Mouse (Mus musculus): ENCODE data around the gene Fbxo40. TPM values are rescaled to one million over a fixed set of nuclear protein-coding genes. Genes with fewer than 3 reads are reported as not detected.

Gene Fbxo40
- polyA plus RNA-seq, 1 experiment, result not detected

- 87% methylated on average over 6 of the region's 6 CpGs for WGBS
- Histone ChIP-seq H3K27me3 (ENCODE audit: control insufficient read depth, insufficient read depth, low read length) (no peaks in the 10 kb centered on the region), H3K27ac (ENCODE audit: insufficient read depth, low read depth, low read length) (no peak overlapping the region)
Observed at GRCm38 (mm10) chr16:36921980-36922379, 68.3 kb downstream of the Fbxo40 start.

DNA sequence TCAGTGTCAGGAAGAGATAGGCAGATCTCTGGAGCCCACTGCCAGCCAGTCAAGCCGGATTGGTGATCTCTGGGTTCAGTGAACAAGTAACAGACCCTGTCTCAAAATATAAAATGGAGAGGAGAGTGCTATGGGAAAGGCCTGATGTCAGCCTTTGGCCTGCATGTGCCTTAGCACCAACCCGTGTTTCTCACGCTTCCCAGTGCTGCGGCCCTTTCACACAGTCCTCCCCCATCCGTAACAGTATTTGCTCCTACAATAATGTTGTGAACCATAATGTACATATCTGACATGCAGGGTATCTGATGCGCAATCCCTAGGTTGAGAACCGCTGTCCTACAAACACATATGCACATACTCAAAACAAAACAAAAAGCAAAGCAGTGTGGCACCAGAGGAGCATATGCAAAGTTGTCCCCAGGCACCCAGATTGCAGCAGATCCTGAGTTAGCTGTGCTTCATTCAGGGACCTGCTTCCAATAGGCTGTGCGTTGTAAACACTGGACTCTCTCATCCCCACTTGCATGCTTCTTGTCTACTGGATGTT is 69.1 kb downstream of the Fbxo40 start:
- WGBS, result 93% methylated on average over 8 of the region's 8 CpGs
- Histone ChIP-seq H3K4me1 (ENCODE audit: control insufficient read depth, insufficient read depth, insufficient read length, low read length) (no peaks in the 10 kb centered on the region), H3K27ac (ENCODE audit: insufficient read depth, low read depth, low read length) (no peak overlapping the region), H3K27me3 (ENCODE audit: control insufficient read depth, insufficient read depth, low read length) (no peaks in the 10 kb centered on the region), H3K4me3 (ENCODE audit: low read depth, low read length) (no peak overlapping the region), H3K36me3 (ENCODE audit: control insufficient read depth, insufficient read depth, low read length) (peaks cover 66% of the 10 kb centered on the region)
- TF ChIP-seq CTCF (IDR thresholded peaks at IDR 0.05; ENCODE audit: extremely low read depth, insufficient read length, insufficient replicate concordance, low read depth, low read length), result no peak
- TF ChIP-seq POLR2A (IDR thresholded peaks at IDR 0.05; ENCODE audit: low read depth, low read length), result no peak

More at GRCm38 (mm10) chr16:36921980-36922379, 68.3 kb downstream of the Fbxo40 start:
- TF ChIP-seq POLR2A (IDR thresholded peaks at IDR 0.05; ENCODE audit: low read depth, low read length) (no peak), CTCF (IDR thresholded peaks at IDR 0.05; ENCODE audit: extremely low read depth, insufficient read length, insufficient replicate concordance, low read depth, low read length) (no peak)
- no peak overlapping the region for H3K4me3 ChIP-seq (ENCODE audit: low read depth, low read length)
- no peaks in the 10 kb centered on the region for H3K4me1 ChIP-seq (ENCODE audit: control insufficient read depth, insufficient read depth, insufficient read length, low read length)
- peaks cover 67% of the 10 kb centered on the region for H3K36me3 ChIP-seq (ENCODE audit: control insufficient read depth, insufficient read depth, low read length)

DNA sequence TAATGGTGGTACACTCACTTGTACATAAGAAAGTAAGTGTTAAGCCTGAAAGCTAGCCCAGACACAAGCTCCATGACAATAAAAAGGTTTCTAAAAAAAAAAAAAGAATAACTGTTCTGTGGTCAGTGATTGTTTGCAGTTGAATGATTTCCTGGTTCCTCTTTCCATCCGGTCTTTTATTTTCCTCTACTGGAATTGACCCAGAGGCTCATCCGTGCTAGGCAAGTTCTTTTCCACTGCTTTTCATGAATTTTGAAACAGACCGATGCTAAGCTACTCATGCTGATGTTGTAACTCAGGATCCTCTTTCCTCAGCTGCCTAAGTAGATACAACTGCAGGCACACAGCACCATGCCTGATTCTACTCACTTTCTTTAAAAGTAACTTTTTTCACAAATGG is 69.9 kb downstream of the Fbxo40 start:
- peaks cover 67% of the 10 kb centered on the region for H3K36me3 ChIP-seq (ENCODE audit: control insufficient read depth, insufficient read depth, low read length)
- 68% methylated on average over 3 of the region's 3 CpGs for WGBS
- H3K27me3 ChIP-seq (ENCODE audit: control insufficient read depth, insufficient read depth, low read length), result no peaks in the 10 kb centered on the region
- H3K27ac ChIP-seq (ENCODE audit: insufficient read depth, low read depth, low read length), result no peak overlapping the region
- H3K4me3 ChIP-seq (ENCODE audit: low read depth, low read length), result no peak overlapping the region
- H3K4me1 ChIP-seq (ENCODE audit: control insufficient read depth, insufficient read depth, insufficient read length, low read length), result no peaks in the 10 kb centered on the region
- TF ChIP-seq POLR2A (IDR thresholded peaks at IDR 0.05; ENCODE audit: low read depth, low read length) (no peak), CTCF (IDR thresholded peaks at IDR 0.05; ENCODE audit: extremely low read depth, insufficient read length, insufficient replicate concordance, low read depth, low read length) (no peak)

GRCm38 (mm10) chr16:36918505-36918904 is 71.8 kb downstream of the Fbxo40 start:
- no peaks in the 10 kb centered on the region for H3K4me1 ChIP-seq (ENCODE audit: control insufficient read depth, insufficient read depth, insufficient read length, low read length)
- TF ChIP-seq POLR2A (IDR thresholded peaks at IDR 0.05; ENCODE audit: low read depth, low read length) (no peak), CTCF (IDR thresholded peaks at IDR 0.05; ENCODE audit: extremely low read depth, insufficient read length, insufficient replicate concordance, low read depth, low read length) (no peak)
- H3K27ac ChIP-seq (ENCODE audit: insufficient read depth, low read depth, low read length), result no peak overlapping the region
- H3K36me3 ChIP-seq (ENCODE audit: control insufficient read depth, insufficient read depth, low read length), result peaks cover 74% of the 10 kb centered on the region
- no peaks in the 10 kb centered on the region for H3K27me3 ChIP-seq (ENCODE audit: control insufficient read depth, insufficient read depth, low read length)
- 90% methylated on average over 10 of the region's 10 CpGs for WGBS
- H3K4me3 ChIP-seq (ENCODE audit: low read depth, low read length), result no peak overlapping the region

DNA sequence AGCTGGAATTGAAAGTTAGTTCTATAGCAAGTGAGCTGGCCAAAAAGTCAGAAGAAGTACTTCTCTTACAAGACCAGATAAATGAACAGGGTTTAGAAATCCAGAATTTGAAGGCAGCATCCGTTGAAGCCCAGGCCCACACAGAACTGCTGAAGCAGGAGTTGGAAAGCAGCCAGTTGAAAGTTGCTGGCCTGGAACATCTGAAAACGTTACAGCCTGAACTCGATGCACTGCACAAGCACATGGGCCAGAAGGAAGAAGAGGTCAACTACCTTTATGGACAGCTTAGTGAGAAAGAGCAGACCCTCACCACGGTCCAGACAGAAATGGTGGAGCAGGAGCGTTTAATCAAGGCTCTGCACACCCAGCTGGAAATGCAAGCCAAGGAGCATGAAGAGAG is 76.1 kb downstream of the Fbxo40 start:
- 72% methylated on average over 5 of the region's 5 CpGs for WGBS
- no peaks in the 10 kb centered on the region for H3K27me3 ChIP-seq (ENCODE audit: control insufficient read depth, insufficient read depth, low read length)
- no peak overlapping the region for H3K27ac ChIP-seq (ENCODE audit: insufficient read depth, low read depth, low read length)
- no peak overlapping the region for H3K4me3 ChIP-seq (ENCODE audit: low read depth, low read length)
- TF ChIP-seq CTCF (IDR thresholded peaks at IDR 0.05; ENCODE audit: extremely low read depth, insufficient read length, insufficient replicate concordance, low read depth, low read length), result no peak
- TF ChIP-seq POLR2A (IDR thresholded peaks at IDR 0.05; ENCODE audit: low read depth, low read length), result no peak
- H3K4me1 ChIP-seq (ENCODE audit: control insufficient read depth, insufficient read depth, insufficient read length, low read length), result no peaks in the 10 kb centered on the region
- H3K36me3 ChIP-seq (ENCODE audit: control insufficient read depth, insufficient read depth, low read length), result peaks cover 71% of the 10 kb centered on the region

Other genes starting within 250 kb of the Fbxo40 start
- gene Slc15a2, start 205.5 kb downstream of the Fbxo40 start, polyA plus RNA-seq (2012; rRNA removed), result 0.04 and 0.39 TPM in 2 replicates
- gene Iqcb1, start 162.1 kb downstream of the Fbxo40 start, polyA plus RNA-seq (2012; rRNA removed), result 0.03 and 0.23 TPM in 2 replicates
- 1.1 and 2.4 TPM in 2 replicates for gene Eaf2, start 115.5 kb downstream of the Fbxo40 start, polyA plus RNA-seq (2012; rRNA removed)
- gene Golgb1, start 115.3 kb downstream of the Fbxo40 start, polyA plus RNA-seq (2012; rRNA removed), result 28.3 and 49.7 TPM in 2 replicates
- 4.7 and 9.0 TPM in 2 replicates for gene Hcls1, start 55.5 kb downstream of the Fbxo40 start, polyA plus RNA-seq (2012; rRNA removed)
- 0.09 and 0.13 TPM in 2 replicates for gene Polq, start 21.3 kb upstream of the Fbxo40 start, polyA plus RNA-seq (2012; rRNA removed)

Measured in small intestine, adult 2 months (tissue).